Mouse (Mus musculus) spleen, adult 2 months (tissue): Measurements from ENCODE around the gene Jpt1. TPM values are rescaled to one million over a fixed set of nuclear protein-coding genes. Genes with fewer than 3 reads are reported as not detected.
"Not testable (repeated sequence)": the region's sequence is repeated elsewhere in the genome, so short reads cannot be mapped to it uniquely, and the experiment has no call there.

ENCODE experiments used
- DNase-seq, 2 experiments: peaks; one replicate each; pipeline versions ENCODE4 v3.0.0 to v3.0.0-alpha.2; 2012 to 2021; ENCODE audit warnings: low spot score in 2 of 2, low read depth in 1 of 2
- H3K27ac ChIP-seq: fragments of 200-500 bp; 2 replicates; pipeline ENCODE4 v1.5.1; 2012; ENCODE audit warnings: low read length, inconsistent platforms; ENCODE audit not compliant: insufficient read depth
- H3K27me3 ChIP-seq: fragments of 200-500 bp; 2 replicates; pipeline ENCODE4 v1.6.1; 2012; ENCODE audit warnings: mild to moderate bottlenecking, moderate library complexity, low read length, inconsistent platforms; ENCODE audit not compliant: control insufficient read depth, insufficient read depth
- H3K36me3 ChIP-seq: fragments of 200-500 bp; 2 replicates; pipeline ENCODE4 v1.6.1; 2012; ENCODE audit warnings: mild to moderate bottlenecking, low read length, inconsistent platforms; ENCODE audit not compliant: control insufficient read depth, insufficient read depth
- H3K4me1 ChIP-seq: fragments of 200-500 bp; 2 replicates; pipeline ENCODE4 v1.6.1; 2011; ENCODE audit warnings: inconsistent platforms; ENCODE audit not compliant: control insufficient read depth, insufficient read depth, insufficient read length
- H3K4me3 ChIP-seq: fragments of 200-500 bp; 2 replicates; pipeline ENCODE4 v1.5.1; 2011; ENCODE audit warnings: mild to moderate bottlenecking, inconsistent platforms; ENCODE audit not compliant: insufficient read depth, insufficient read length; ENCODE audit errors: extremely low read depth
- CTCF ChIP-seq: fragments of 200-500 bp; IDR thresholded peaks from 2 replicates; pipeline ENCODE4 v1.5.1; 2011; ENCODE audit warnings: mild to moderate bottlenecking, inconsistent platforms; ENCODE audit not compliant: insufficient read depth, insufficient read length, insufficient replicate concordance; ENCODE audit errors: extremely low read depth
- POLR2A ChIP-seq: fragments of 200-500 bp; IDR thresholded peaks from 2 replicates; pipeline ENCODE4 v1.6.1; 2011; ENCODE audit warnings: low read depth, low read length, inconsistent platforms
- WGBS: fragments of 180-500 bp; shearing (Covaris S2); methylation state at CpG from one replicate; pipeline ENCODE4 v1.1.7; 2018; 5-methylcytosine and 5-hydroxymethylcytosine counted together
- polyA plus RNA-seq: library from polyadenylated mRNA; depleted of rRNA; stranded (reverse); fragments of >200 nt; gene quantifications from 2 replicates; pipeline ENCODE4 v1.2.3, GENCODE M21; 2012

Gene Jpt1
- polyA plus RNA-seq, 1 experiment: 178 TPM

GRCm38 (mm10) chr11:115488551-115489104, 25.6 kb downstream of the Jpt1 start:
- DNase-seq: no peak
- H3K27ac ChIP-seq: no peak overlapping the region
- peaks cover 5% of the 10 kb centered on the region; the same call in 1 of the 2 replicates for H3K4me1 ChIP-seq
- H3K27me3 ChIP-seq: no peaks in the 10 kb centered on the region
- H3K36me3 ChIP-seq: peaks cover 19% of the 10 kb centered on the region
- TF ChIP-seq POLR2A (no peak), CTCF (no peak)
- 95% methylated on average over 19 of the region's 19 CpGs for WGBS
- no peak overlapping the region for H3K4me3 ChIP-seq

DNA sequence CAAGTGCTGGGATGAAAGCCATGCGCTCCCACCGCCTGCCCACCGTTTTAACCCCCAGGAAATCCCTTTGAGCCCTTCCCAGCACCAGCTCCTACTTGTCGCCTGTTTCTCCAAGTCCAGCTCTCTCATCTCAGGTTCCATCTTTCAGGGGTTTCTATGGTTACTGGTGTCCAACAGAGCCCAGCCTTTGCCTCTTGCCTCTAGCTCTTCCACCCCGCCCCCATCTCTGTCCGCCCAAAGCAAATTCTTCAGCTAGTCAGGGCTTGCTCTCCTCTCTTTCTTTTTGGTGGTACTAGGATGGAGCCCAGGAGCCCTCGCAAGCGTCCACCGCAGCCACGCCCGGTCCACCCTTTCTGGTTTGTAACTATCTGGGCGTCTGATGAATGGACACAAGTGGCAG, 29.0 kb downstream of the Jpt1 start:
- TF ChIP-seq CTCF (no peak), POLR2A (no peak)
- peaks cover 15% of the 10 kb centered on the region for H3K36me3 ChIP-seq
- H3K4me3 ChIP-seq: no peak overlapping the region
- no peak for DNase-seq
- H3K4me1 ChIP-seq: no peaks in the 10 kb centered on the region
- 93% methylated on average over 12 of the region's 12 CpGs for WGBS
- no peak overlapping the region for H3K27ac ChIP-seq
- no peaks in the 10 kb centered on the region for H3K27me3 ChIP-seq

DNA sequence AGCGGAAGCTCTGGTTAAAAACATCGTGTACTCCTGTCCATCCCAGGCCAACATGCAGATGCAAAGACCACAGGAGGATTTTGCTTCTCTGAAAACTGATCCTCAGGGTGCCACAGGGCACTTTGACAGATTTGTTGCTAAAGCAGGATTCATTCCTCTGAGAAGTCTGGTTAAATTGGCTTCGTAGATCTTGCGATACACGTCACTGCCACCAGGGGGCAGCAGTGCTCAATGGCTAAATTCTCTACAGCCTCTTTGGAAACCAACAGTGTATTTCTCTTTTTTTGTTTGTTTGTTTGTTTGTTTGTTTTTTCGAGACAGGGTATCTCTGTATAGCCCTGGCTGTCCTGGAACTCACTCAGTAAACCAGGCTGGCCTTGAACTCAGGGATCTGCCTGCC, 30.5 kb downstream of the Jpt1 start:
- H3K4me3 ChIP-seq: no peak overlapping the region
- 26% methylated on average over 6 of the region's 6 CpGs for WGBS
- H3K36me3 ChIP-seq: peaks cover 7% of the 10 kb centered on the region
- no peaks in the 10 kb centered on the region for H3K27me3 ChIP-seq
- H3K27ac ChIP-seq: no peak overlapping the region
- DNase-seq: peak in 1 of 2 experiments; percentile 64
- H3K4me1 ChIP-seq: peaks cover 2% of the 10 kb centered on the region; the same call in 1 of the 2 replicates
- TF ChIP-seq CTCF: peak; percentile 79; the same call in 1 of the 2 replicates
- no peak for TF ChIP-seq POLR2A

DNA sequence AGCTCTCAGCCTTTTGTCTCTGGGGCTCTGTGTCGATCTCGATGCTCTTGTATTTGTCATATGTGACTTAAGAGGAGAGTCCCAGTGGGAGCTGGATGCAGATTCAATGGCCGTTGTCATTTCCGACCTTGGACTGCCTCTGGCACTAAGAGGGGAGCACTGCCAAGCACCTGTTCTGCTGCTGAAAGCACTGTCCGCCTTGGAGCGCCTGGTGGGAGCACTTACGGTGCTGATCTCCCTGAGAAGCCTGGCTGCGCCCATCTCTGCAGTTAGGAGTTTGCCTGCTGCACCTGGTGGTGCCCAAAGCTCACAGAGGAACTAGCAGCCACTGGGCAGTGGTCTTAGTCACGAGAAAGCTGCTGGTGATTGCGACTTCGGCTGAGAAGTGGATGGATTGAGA, 30.9 kb downstream of the Jpt1 start:
- Histone ChIP-seq H3K27ac (no peak overlapping the region), H3K36me3 (peaks cover 5% of the 10 kb centered on the region), H3K27me3 (no peaks in the 10 kb centered on the region), H3K4me3 (no peak overlapping the region), H3K4me1 (peaks cover 6% of the 10 kb centered on the region; the same call in 1 of the 2 replicates)
- TF ChIP-seq CTCF (no peak), POLR2A (no peak)
- 87% methylated on average over 11 of the region's 11 CpGs for WGBS
- DNase-seq: no peak

DNA sequence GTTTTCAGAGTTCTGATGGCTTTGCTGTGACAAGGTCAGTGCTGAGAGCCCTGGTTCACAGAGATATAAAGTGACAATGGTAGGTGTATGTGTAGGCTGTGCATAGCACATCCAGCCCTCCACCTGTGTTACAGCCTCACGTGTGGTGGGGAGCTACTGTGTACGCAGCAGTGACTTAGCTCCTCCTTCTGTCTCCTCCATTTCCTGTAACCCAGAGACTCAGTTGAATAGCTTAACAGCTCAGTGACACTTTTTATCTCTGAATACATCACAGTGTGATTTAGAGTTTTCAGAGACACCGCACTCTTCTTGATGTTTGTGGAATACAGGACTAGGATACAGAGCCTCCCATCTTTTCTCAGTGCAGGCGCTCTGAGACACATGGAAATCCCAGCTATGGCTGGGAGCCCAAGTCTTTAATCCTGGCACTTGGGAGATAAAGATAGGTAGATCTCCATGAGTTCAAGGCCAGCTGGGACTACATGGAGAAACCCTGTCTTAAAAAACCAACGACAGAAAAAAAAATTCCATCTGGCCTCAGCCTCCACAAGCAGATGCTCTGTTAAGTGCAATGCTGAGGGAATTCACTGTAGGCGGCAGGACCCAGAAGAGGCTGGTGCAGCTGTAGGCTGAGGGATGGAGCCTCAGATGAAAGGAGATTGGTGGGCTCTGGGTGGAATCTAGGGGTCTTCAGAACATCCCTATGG, 32.5 kb downstream of the Jpt1 start:
- H3K27ac ChIP-seq: no peak overlapping the region
- no peak overlapping the region for H3K4me3 ChIP-seq
- no peak for DNase-seq
- TF ChIP-seq POLR2A (no peak), CTCF (no peak)
- H3K27me3 ChIP-seq: no peaks in the 10 kb centered on the region
- H3K36me3 ChIP-seq: peaks cover 5% of the 10 kb centered on the region
- 69% methylated on average over 6 of the region's 6 CpGs for WGBS
- peaks cover 6% of the 10 kb centered on the region; the same call in 1 of the 2 replicates for H3K4me1 ChIP-seq

- Histone ChIP-seq H3K27me3 (no peaks in the 10 kb centered on the region), H3K27ac (peak overlapping the region; percentile 35; the same call in 1 of the 2 replicates), H3K36me3 (peaks cover 4% of the 10 kb centered on the region), H3K4me1 (peaks cover 10% of the 10 kb centered on the region; the same call in 1 of the 2 replicates), H3K4me3 (no peak overlapping the region)
- TF ChIP-seq POLR2A (no peak), CTCF (no peak)
- 61% methylated on average over 9 of the region's 9 CpGs for WGBS
- no peak for DNase-seq
Observed at GRCm38 (mm10) chr11:115478296-115478938, 35.8 kb downstream of the Jpt1 start.

- DNase-seq, H3K27me3 ChIP-seq, H3K4me1 ChIP-seq, H3K36me3 ChIP-seq: not testable (repeated sequence)
- Histone ChIP-seq H3K4me3 (peak overlapping the region; percentile 87; the same call in 1 of the 2 replicates), H3K27ac (peak overlapping the region; percentile 76)
- WGBS: 41% methylated on average over 7 of the region's 7 CpGs
Observed at GRCm38 (mm10) chr11:115477388-115477787, 36.8 kb downstream of the Jpt1 start.

- not testable (repeated sequence) for H3K27me3 ChIP-seq, DNase-seq, H3K4me1 ChIP-seq, H3K36me3 ChIP-seq
- WGBS: 71% methylated on average over 4 of the region's 4 CpGs
- H3K4me3 ChIP-seq: peak overlapping the region; percentile 87
- peak overlapping the region; percentile 76 for H3K27ac ChIP-seq
Observed at GRCm38 (mm10) chr11:115476630-115477029, 37.6 kb downstream of the Jpt1 start.
